21 mouse cellular contexts compared by ENCODE assay signal in genomic region chr10:110951748-110952147, GRCm38 (mm10). TPM values are rescaled to one million over a fixed set of nuclear protein-coding genes. Genes with fewer than 3 reads are reported as not detected.
A peak's percentile ranks its signal among the peaks of the same experiment; 100 is the strongest.
DNase-seq lines count a peak whose midpoint lies in the region; ATAC-seq and TF ChIP-seq lines count a peak whose summit lies in the region.
"Had no signal": no experiment of that assay in that cellular context is flagged by ENCODE, and none has a peak within 500 bp of the region (broad histone marks: within the 10 kb centered on the region; RNA-seq: fewer than 3 reads in every experiment).

No protein-coding gene starts in this region.

- H3K27me3 ChIP-seq in heart, embryonic 13.5 days (replicated peaks): no peaks in the 10 kb centered on the region
- no peaks in the 10 kb centered on the region for H3K27me3 ChIP-seq in kidney, adult 2 months (replicated peaks; ENCODE audit: control insufficient read depth, insufficient read depth, low read length)
- H3K27me3 ChIP-seq in hindbrain, embryonic 12.5 days: no peaks in the 10 kb centered on the region
- H3K27me3 ChIP-seq: embryonic facial prominence, embryonic 13.5 days; forebrain, embryonic 12.5 days; hindbrain, embryonic 13.5 days; intestine, embryonic 15.5 days had no signal

- H3K9ac ChIP-seq in heart, embryonic 13.5 days: no peak overlapping the region
- H3K9ac ChIP-seq in hindbrain, embryonic 12.5 days: no peak overlapping the region
- H3K9ac ChIP-seq: embryonic facial prominence, embryonic 13.5 days; forebrain, embryonic 12.5 days; hindbrain, embryonic 13.5 days; intestine, embryonic 15.5 days had no signal

- no peaks in the 10 kb centered on the region for H3K9me3 ChIP-seq in heart, embryonic 13.5 days
- no peaks in the 10 kb centered on the region for H3K9me3 ChIP-seq in hindbrain, embryonic 12.5 days (replicated peaks)
- H3K9me3 ChIP-seq: embryonic facial prominence, embryonic 13.5 days; forebrain, embryonic 12.5 days; hindbrain, embryonic 13.5 days; intestine, embryonic 15.5 days had no signal

- peaks cover 25% of the 10 kb centered on the region for H3K4me1 ChIP-seq in heart, embryonic 13.5 days
- peaks cover 18% of the 10 kb centered on the region for H3K4me1 ChIP-seq in kidney, adult 2 months (ENCODE audit: control insufficient read depth, insufficient read depth, low read length)
- no peaks in the 10 kb centered on the region for H3K4me1 ChIP-seq in brown adipose tissue, adult 24 weeks (ENCODE audit: control insufficient read depth, insufficient read depth, insufficient read length, low read length)
- no peaks in the 10 kb centered on the region for H3K4me1 ChIP-seq in hindbrain, embryonic 12.5 days
- H3K4me1 ChIP-seq: embryonic facial prominence, embryonic 13.5 days; forebrain, embryonic 12.5 days; hindbrain, embryonic 13.5 days; intestine, embryonic 15.5 days had no signal

- peaks cover 52% of the 10 kb centered on the region for H3K36me3 ChIP-seq in heart, embryonic 13.5 days
- H3K36me3 ChIP-seq in kidney, adult 2 months (ENCODE audit: control insufficient read depth, insufficient read depth, low read length): peaks cover 6% of the 10 kb centered on the region
- peaks cover 29% of the 10 kb centered on the region for H3K36me3 ChIP-seq in hindbrain, embryonic 12.5 days

- 62% methylated on average over 4 of the region's 4 CpGs for WGBS in heart, embryonic 13.5 days
- 65% methylated on average over 4 of the region's 4 CpGs for WGBS in kidney, adult 2 months
- WGBS in hindbrain, embryonic 12.5 days: 87% methylated on average over 4 of the region's 4 CpGs

- peak overlapping the region; percentile 86 for H3K27ac ChIP-seq in heart, embryonic 13.5 days (replicated peaks)
- peak overlapping the region; percentile 80 for H3K27ac ChIP-seq in kidney, adult 2 months (ENCODE audit: insufficient read depth, low read depth, low read length)
- peak overlapping the region; percentile 98 for H3K27ac ChIP-seq in brown adipose tissue, adult 24 weeks (replicated peaks; ENCODE audit: low read depth, low read length)
- H3K27ac ChIP-seq in hindbrain, embryonic 12.5 days: no peak overlapping the region
- H3K27ac ChIP-seq: embryonic facial prominence, embryonic 13.5 days; forebrain, embryonic 12.5 days; hindbrain, postnatal 0 days; intestine, embryonic 15.5 days had no signal

- no peak for TF ChIP-seq CTCF in kidney, adult 2 months (conservative IDR thresholded peaks at IDR 0.05; ENCODE audit: insufficient read depth, insufficient read length, low read depth, low read length)

- no peak for DNase-seq in heart, adult 8-10 months (ENCODE audit: low spot score)
- DNase-seq in kidney, adult 2 months: no peak
- no peak for DNase-seq in kidney, adult 9 months
- peak; percentile 8 for DNase-seq in CD4-positive, CD25-positive, alpha-beta regulatory T cell, adult 2 months (ENCODE audit: low read depth, low spot score)
- no peak for DNase-seq in retina, postnatal 1 day
- DNase-seq: adrenal gland, postnatal 14 days; cerebellum, adult 18-20 months; cerebellum, adult 9-11 months; cerebellum, postnatal 36 days; gastrocnemius, postnatal 14 days; heart, postnatal 36 days; kidney, adult 18-20 months had no signal

- no peak overlapping the region for H3K4me2 ChIP-seq in heart, embryonic 13.5 days
- no peak overlapping the region for H3K4me2 ChIP-seq in hindbrain, embryonic 12.5 days (replicated peaks)
- H3K4me2 ChIP-seq: embryonic facial prominence, embryonic 13.5 days; forebrain, embryonic 12.5 days; hindbrain, embryonic 13.5 days; intestine, embryonic 15.5 days had no signal

- no peak overlapping the region for H3K4me3 ChIP-seq in heart, embryonic 13.5 days
- no peak overlapping the region for H3K4me3 ChIP-seq in kidney, adult 2 months (ENCODE audit: insufficient read depth, low read depth, low read length)
- 0 out of 2 replicates have a peak overlapping the region, but pooled peaks have one; percentile 16 for H3K4me3 ChIP-seq in brown adipose tissue, adult 24 weeks (ENCODE audit: insufficient read depth, low read depth, low read length)
- H3K4me3 ChIP-seq in hindbrain, embryonic 12.5 days: no peak overlapping the region
- H3K4me3 ChIP-seq: embryonic facial prominence, embryonic 13.5 days; forebrain, embryonic 12.5 days; hindbrain, embryonic 13.5 days; intestine, embryonic 15.5 days had no signal

- no peak for TF ChIP-seq POLR2A in kidney, adult 2 months (IDR thresholded peaks at IDR 0.05; ENCODE audit: low read depth, low read length)

- no peak for ATAC-seq in heart, embryonic 13.5 days (ENCODE audit: extremely low read depth, insufficient number of reproducible peaks, low FRiP score, low TSS enrichment)
- ATAC-seq in hindbrain, embryonic 12.5 days (ENCODE audit: low FRiP score): no peak
- ATAC-seq: forebrain, embryonic 16.5 days; hindbrain, postnatal 0 days; intestine, embryonic 15.5 days had no signal

RNA-seq across cellular contexts. Expression of gene Csrp2, which starts 32.2 kb away (rescaled TPM):
- 377 and 414 TPM in 2 replicates for polyA plus RNA-seq in heart, embryonic 13.5 days (2015; fragmentation: Nextera tagmentation; extraction: Ambion mirVana)
- total RNA-seq in heart, adult 8-10 months (2022): 10 to 100 TPM; 17.3 to 22.3 (median 21.3) TPM
- polyA plus RNA-seq in kidney, adult 2 months (2012; rRNA removed): 174 and 193 TPM in 2 replicates
- polyA plus RNA-seq in brown adipose tissue, adult 24 weeks (2012; ENCODE audit: insufficient read depth, insufficient read length, missing spikeins): 83.0 and 104 TPM in 2 replicates
- 148 and 160 TPM in 2 replicates for polyA plus RNA-seq in hindbrain, embryonic 12.5 days (2016; fragmentation: Nextera tagmentation; extraction: Ambion mirVana)

RNA-seq across cellular contexts. Expression of gene Zdhhc17, which starts 58.2 kb away (rescaled TPM):
- 15.4 and 17.6 TPM in 2 replicates for polyA plus RNA-seq in heart, embryonic 13.5 days (2015; fragmentation: Nextera tagmentation; extraction: Ambion mirVana)
- total RNA-seq in heart, adult 8-10 months (2022): 10 to 100 TPM; 20.8 to 27.2 (median 23.2) TPM
- 15.9 and 16.5 TPM in 2 replicates for polyA plus RNA-seq in kidney, adult 2 months (2012; rRNA removed)
- 10.1 and 14.5 TPM in 2 replicates for polyA plus RNA-seq in brown adipose tissue, adult 24 weeks (2012; ENCODE audit: insufficient read depth, insufficient read length, missing spikeins)
- polyA plus RNA-seq in hindbrain, embryonic 12.5 days (2016; fragmentation: Nextera tagmentation; extraction: Ambion mirVana): 45.1 and 48.1 TPM in 2 replicates
